Mouse (Mus musculus) gastrocnemius, adult 18-20 months (tissue): ENCODE results near the gene Asb12. TPM values are rescaled to one million over a fixed set of nuclear protein-coding genes. Genes with fewer than 3 reads are reported as not detected.
"Not testable (repeated sequence)": the region's sequence is repeated elsewhere in the genome, so short reads cannot be mapped to it uniquely, and the experiment has no call there.

Experiments
- DNase-seq: peaks from one replicate; pipeline ENCODE4 v3.0.0; 2021; ENCODE audit warnings: low spot score
- long read RNA-seq, 2 experiments: library from polyadenylated mRNA; stranded (forward); transcript quantifications; one replicate each; pipeline ENCODE4 v2.0.0; 2021
- total RNA-seq, 2 experiments: library from RNA; stranded (reverse); gene quantifications; 2 replicates each; pipeline ENCODE4 v1.2.3; 2021

Gene Asb12
- total RNA-seq = 10 to 100 TPM; 51.7 to 59.7 TPM
- long read RNA-seq, experiment 1, transcript Asb12-201 (3 exons, 1,258 nt) = major isoform, 13 of 13 reads
- long read RNA-seq, experiment 1, partial matches to known transcripts = 0 of 13 reads
- long read RNA-seq, experiment 1, other reads (novel, unspliced or antisense) = 0 of 13 reads
- long read RNA-seq, experiment 2, transcript Asb12-201 (3 exons, 1,258 nt) = major isoform, 24 of 24 reads
- long read RNA-seq, experiment 2, partial matches to known transcripts = 0 of 24 reads
- long read RNA-seq, experiment 2, other reads (novel, unspliced or antisense) = 0 of 24 reads

DNA sequence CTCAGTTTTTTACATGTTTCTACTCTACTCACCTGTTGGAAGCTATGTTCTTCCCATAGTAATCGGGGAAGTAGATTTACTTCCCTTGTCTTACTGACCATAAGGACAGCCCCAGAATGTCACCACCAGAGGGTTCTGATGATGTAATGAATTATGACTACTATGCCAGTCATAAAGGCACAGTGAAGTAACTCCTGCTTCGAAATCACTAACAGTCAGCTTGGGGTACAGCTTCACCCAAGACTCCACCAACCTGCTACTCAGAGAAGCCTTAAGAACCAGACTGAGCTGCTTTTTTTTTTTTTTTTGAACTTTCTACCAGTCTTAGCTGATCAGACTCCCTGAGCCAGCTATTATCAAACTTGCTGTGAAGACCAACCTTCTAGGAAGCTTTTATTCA lies at the start of gene Asb12, which contains the start of gene Pfn5:
Gene Asb12, minus strand, starts transcription at position 101 of the 400 bp plus-strand sequence.
Gene Pfn5, plus strand, starts transcription at position 218 of the 400 bp plus-strand sequence.
- DNase-seq = no peak

DNA sequence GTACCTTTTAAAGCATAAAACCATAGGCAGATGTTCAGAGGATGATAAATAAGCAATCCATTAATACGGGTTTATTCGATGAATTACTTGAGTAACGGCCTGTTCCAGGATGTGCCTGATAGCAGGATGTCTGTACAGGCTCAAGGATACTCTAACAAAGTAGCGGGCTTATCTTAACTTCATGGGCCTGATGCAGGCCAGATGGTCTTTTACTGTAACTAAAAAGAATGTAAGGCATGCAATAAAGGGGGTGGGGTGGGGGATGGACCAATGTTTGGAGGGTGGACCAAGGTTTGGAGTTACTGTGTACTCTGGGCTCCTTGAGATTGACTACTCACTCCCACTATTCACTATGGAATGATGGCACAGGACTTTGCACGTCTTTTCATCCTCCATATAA lies 42.8 kb upstream of the Asb12 start:
- DNase-seq = no peak

DNA sequence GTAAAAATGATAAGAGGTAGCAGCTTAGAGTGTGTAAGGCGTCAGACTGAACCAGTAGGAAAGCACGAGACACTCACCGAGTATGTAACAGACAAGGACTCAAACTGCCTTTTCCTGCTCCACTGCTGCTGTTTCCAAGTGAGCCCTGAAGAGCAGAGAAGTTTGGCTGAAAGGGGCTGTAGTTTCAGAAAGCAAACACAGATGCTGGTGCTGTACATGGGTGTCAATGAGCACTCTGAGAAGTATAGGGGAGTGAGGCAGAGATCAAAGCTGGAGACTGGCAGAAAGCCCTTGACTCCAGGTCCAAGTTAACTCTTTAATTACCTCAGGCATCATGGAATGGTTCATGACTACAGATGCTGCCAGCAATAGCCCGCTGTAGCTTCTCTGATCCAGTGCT lies 3.5 kb downstream of the Asb12 start:
- no peak for DNase-seq

DNA sequence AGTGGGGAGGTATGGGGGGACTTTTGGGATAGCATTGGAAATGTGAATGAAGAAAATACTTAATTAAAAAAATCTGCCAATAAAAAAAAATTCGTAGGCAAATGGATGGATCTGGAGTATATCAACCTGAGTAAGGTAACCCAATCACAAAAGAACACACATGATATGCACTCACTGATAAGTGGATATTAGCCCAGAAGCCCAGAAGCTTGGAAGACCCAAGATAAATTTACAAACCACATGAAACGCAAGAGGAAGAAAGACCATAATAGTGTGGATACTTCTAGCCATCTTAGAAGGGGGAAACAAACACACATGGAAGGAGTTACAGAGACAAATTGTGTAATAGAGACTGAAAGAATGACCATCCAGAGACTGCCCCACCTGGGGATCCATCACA lies 22.3 kb downstream of the Asb12 start:
- not testable (repeated sequence) for DNase-seq

DNA sequence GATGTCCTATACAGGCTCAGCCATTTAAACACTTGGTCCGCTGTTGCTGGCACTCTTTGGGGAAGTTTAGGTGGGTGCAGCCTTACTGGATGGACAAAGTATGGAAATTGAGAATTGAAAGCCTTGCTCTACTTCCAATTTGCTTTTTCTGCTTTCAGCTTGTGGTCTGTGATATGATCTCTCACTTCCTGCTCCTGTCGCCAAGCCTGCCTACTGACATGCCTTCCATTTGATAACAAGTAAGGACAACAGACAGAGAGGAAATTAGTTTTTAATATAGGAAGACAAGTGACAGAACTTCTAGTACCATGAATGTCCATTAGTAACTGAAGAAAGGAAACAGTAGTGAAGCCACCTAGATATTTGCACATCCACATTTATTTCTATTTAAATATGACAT lies 32.6 kb downstream of the Asb12 start:
- DNase-seq = no peak

DNA sequence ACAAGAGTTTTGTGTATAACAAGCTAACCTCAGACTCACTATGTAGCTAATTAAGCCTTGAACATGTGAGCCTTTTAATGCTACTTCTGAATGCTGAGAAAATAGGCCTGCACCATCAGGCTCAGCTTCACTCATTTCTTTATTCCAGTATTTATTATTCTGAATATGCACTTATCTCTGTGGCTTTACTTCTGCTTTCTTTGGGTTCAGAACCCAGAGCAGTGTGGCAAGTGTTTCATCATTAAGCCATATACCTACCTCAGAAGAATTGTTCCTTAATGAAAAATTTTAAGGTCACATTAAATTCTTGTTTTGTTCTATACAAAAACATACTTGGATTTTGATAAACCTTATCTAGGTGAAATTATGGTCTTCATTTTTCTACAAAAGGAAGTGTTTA lies 33.9 kb downstream of the Asb12 start:
- DNase-seq = no peak

DNA sequence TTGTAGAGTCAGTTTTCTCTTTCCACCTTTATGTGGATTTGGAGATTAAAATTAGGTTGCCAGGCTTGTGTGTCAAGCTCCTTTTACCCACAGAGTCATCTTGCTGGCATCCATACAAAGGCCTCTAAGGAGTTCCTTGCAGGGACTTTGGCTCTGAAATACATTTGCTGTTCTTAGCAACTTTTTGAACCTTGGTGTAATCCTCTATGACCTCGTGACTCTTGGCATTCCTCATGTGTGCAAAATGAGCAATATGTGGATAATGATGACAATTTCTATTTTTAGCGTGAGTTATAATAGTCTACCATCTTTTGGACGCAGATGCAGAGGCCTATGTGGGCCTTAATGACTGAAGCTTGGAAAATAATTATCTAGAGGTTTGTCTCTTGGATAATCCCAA lies 100.6 kb downstream of the Asb12 start:
- DNase-seq = peak; percentile 65

DNA sequence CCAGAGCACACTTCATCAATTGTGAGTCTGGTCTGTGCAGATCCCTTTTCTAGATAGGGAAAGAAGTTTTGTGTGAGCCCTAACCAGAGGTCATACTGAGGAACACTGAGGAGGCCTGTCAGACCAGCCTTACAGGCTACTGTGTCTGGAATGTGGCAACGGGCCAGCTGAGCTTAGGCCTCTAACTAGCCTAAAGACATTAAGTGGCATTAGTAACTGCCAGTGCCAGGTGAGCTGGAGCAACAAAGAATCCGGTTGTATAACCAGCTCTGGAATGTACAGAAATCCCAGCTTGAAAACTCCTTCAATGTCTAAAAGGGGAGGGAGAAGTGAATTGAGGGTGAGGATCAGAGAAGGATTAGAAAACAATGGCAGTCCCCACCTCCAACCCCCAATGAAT lies 111.9 kb downstream of the Asb12 start:
- no peak for DNase-seq

DNA sequence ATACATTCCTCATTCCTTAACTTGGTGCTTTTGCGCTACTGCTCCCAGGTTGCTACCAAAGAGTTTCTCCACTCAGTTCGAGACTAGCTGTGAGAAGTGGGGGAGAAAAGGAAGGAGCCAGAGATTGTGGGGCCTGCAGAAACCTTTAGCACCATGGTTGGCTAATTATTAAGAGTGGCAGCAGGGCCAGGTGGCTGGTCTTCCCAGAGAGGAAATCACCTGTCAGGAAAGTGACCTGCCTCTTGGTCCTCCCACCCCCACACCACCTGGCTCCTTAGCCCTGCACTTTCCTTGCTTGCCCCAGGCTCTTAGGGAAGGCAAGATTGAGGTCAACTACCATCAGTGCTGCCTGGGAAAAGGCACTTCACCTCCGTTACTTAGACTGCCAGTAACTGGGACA lies 112.6 kb downstream of the Asb12 start:
- DNase-seq = no peak

DNA sequence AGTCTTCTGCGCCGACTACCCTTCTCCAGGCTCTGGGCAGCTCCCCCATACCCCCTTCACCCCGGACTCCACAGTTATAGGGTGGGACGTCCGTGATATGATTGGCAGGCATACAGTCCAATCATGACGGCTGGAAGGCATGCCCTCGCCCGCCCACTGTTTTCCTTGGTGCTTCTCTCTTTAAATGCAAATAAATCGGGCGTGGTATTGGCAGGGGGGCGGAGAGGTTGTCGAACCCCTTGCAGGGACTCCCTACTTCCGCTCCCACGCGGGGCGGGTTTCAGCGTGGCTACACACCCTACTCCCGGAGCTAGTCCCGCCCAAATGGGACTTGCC lies 113.0 kb downstream of the Asb12 start, which contains the start of gene Amer1:
Gene Amer1, minus strand, starts transcription at position 97 of the 336 bp plus-strand sequence.
- DNase-seq = peak; percentile 93

DNA sequence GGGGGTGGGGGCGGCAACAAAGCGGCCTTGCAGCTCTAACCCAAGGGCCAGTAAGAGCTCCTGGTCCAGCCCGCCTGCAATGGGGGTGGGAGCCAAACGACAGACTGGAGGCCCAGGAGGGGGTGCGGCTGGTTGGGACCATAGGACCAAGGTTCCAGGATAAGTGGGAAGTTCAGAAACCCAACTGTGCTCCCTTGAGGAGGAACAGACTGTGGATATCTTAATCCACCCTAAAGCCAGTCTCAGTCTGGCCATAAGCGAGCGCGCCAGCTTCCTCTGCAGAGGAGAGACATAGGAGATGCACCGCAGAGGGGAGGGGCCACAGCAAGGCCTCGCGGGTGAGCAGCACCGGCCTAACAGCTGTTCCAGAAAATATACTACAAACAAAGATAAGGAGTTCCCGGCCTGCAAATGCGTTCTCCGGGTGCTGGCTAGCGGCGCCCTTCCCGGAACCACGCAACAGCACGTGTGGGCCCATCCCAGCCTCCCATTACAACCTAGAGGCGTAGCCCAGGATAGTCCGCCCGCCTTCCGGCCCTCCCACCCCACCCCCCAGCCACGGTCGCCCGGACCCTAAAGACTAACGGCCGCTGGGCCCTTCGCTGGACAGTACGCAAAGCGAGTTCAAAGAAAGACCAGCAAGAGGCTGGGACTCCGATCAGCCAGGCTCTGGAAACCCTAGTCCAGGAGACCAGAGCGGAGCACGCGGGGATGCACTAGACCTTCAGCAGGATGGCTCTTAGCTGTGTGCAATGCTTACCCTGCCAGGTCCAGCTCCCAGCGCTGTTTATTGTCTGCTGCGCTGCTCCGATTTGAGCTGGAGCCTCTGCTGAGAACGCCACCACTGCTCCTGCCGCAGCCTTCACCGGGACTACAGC lies 113.7 kb downstream of the Asb12 start:
- DNase-seq = peak; percentile 15

DNA sequence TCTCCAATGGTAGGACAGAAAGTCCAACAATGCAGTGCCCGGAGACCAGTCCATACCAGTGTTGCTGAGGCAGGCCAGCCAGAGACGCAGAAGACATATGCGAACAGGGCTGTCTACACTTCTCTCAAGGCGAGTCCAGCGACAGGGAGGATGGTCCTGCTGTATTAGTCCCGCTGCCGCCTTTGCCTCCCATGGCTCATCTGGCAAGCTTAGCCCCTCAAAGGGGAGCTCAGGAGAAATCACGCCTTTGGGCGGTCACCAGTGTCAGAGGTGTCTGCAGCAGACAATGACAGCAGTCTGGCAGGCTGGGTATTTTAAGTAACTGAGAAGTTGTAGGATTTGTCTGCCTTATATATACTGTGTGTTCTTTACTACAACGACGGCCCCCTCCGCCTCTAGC lies 114.4 kb downstream of the Asb12 start:
- DNase-seq = no peak

DNA sequence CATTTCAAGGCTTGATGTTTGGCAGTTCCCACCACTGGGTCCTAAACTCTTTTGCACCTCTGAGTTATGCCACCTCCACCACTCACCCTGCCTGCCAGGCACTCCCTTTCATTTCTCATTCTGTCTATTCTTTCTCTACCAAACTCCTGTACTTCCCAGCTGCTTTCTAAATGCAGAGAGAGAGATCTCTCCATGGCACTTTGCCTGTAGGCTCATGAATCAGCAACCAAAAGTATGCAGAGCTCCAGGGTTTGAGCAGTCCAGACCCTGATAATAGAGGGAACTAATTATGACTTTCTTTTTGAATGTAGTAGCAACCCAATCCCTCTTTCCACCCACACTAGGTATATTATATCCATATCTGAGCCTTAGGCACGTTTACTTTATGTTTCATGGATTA lies 115.5 kb downstream of the Asb12 start:
- DNase-seq = no peak

DNA sequence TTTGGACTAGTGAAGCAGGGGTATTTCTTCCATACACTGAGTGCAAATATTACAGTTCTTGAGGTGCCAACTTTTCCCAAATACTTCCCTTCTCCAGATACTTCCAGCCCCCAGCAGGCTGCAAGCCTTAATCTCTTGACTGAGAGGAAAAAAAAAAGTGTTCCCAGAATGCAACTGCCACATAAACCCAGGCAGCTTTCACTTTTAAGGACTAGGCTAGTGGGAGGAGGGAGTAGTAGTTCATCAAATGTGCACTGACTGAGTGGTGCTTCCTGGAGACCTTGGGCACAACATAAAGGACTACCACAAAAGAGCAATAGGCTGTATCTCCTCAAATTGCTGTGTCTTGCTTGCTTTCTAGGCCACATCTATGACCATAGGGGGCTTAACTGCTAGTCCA lies 116.5 kb downstream of the Asb12 start:
- no peak for DNase-seq

DNA sequence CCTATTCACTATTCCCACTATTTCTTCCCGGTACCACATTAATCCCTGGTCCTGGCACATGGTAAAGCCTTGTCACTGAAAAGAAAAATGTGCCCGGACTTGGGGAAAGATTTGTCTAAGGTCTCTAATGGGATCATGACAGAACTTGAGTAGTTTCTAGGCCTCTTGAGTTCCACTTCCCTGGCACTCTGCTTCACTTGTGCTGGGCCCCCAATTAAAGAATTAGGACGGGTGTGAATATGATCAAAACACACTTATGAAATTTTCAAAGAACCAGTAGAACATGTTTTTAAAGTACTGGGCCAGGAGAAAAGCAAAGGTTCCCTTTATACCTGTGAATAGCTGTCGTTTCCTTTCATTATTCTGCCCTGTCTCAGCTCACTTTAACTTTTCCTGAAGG lies 119.3 kb downstream of the Asb12 start:
- DNase-seq = no peak

DNA sequence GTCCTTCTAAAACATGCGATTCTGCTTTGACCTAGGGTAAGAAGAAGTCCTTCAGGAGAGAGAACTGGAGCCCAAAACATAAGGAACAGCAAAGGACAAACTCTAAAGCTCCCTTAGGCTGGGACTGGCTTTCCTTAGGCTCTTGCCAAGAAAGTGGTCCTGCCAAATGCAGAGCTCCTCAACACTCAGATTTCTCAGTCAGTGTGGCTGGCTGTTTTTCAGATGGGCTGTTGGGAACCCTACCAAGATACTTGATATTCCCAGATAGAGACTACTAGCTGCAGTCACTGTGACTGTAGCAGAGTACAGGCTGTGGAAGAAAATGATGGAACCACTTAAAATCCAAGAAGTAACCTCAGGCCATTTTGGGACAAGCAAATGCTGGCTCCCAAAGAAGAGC lies 120.6 kb downstream of the Asb12 start:
- peak; percentile 72 for DNase-seq

Other genes with a start within 250 kb of the Asb12 start
- 1 to 10 TPM; 3.3 to 3.9 TPM for gene Amer1, start 113.1 kb downstream of the Asb12 start, total RNA-seq
- gene Pfn5, start 117 bp upstream of the Asb12 start, total RNA-seq = not detected
- 1 to 10 TPM in 1 of 2 experiments, under 1 TPM in 1; 0.88 to 1.1 TPM for gene Zc4h2, start 100.5 kb upstream of the Asb12 start, total RNA-seq
- gene Zc3h12b, start 153.7 kb upstream of the Asb12 start, total RNA-seq = under 1 TPM; 0.27 to 0.28 TPM